Mouse (Mus musculus): ENCODE results near the gene Exoc4. TPM values are rescaled to one million over a fixed set of nuclear protein-coding genes. Genes with fewer than 3 reads are reported as not detected.

Exoc4 gene
- total RNA-seq, 2 experiments from 2014 or later, result 44.1 to 58.5 TPM

DNA sequence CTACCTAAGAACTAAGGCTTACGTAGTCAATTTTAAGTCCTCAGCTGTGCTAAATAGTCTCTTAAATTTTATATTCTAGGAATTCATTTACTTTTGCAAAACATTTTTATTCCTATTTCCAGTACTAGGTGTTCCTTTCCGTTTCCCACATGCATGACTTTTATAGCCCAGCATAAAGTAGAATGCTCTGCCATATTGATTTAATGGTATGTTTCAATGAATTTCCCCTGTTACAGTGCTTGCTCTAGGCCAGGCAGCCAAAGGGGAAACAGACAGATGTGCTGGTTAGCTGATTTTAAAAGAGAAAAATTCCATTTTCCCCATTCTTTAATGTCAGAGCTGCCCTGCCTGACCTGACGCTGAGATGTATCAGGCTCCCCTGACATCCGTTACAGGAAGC is 359.6 kb downstream of the Exoc4 start:
- no peak for ATAC-seq (replicated peaks; ENCODE audit: poor library complexity, severe bottlenecking)

DNA sequence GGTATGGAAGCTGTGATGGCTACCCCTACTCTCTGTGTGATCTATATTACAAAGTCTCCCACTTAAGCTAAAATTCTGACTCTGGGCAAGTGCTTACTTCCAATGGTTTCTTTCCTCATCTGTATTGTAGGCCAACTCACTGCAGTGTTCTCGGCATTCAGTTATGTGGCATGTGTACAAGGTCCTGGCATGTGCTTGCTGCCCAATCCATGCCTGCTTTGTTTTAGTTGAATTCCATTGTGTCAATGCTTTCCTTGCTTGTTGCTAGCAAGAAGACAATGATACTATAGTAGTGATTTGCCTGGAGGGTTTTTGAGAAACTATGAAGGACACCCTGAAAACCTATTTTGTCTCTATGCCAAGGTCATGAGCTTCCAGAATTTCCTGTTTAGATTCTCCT is 365.1 kb downstream of the Exoc4 start:
- ATAC-seq (replicated peaks; ENCODE audit: poor library complexity, severe bottlenecking), result no peak

DNA sequence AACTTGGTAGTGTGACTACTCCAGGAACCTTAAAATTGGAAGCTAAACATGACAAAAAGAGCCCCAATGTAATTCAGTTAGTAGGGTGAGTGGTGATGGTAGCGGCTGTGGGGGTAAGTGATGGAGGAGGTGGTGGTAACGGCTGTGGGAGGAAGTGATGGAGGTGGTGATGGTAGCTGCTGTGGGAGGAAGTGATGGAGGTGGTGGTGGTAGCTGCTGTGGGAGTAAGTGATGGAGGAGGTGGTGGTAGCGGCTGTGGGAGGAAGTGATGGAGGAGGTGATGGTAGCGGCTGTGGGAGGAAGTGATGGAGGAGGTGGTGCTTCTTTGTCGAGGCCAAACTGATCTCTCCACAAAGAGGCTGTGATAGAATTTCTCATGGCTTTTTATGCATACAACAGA is 369.7 kb downstream of the Exoc4 start:
- no peak for ATAC-seq (replicated peaks; ENCODE audit: poor library complexity, severe bottlenecking)

DNA sequence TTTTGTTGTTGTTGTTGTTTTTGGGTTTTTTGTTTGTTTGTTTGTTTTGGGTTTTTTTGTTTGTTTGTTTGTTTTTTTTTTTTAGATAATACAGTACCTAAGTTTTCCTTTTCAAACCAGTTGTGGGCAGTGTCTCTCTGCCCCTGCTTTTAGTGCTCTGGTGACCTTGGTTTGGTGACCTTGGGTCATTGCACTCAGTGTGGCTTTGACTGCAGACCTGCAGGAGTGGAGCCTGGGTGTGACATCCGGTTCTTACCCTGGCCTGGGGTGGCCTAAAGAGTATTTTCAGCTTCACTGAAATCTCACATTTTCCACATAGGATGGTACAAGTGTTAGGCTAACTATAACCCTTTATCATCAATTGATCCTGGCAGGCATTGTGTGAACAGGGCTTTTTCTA is 371.8 kb downstream of the Exoc4 start:
- no peak for ATAC-seq (replicated peaks; ENCODE audit: poor library complexity, severe bottlenecking)

DNA sequence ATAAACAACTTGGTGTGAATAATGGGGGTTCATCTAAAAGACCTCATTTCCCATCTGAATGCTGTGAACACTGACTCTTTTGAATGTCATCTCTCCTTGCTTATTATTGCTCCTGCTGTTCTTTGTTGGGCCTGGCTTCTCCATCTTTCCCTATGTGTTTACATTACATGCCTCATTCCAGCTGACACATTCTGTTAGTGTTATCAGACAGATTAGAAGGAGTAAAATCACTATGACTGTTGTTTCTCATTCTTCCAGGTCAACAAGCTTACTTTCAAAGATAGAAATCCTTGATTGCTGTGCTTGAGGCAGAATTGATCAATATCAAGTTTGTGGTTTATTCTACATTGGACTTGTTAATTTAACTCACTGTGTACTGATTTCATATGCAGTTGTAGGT is 377.0 kb downstream of the Exoc4 start:
- ATAC-seq (replicated peaks; ENCODE audit: poor library complexity, severe bottlenecking), result no peak

DNA sequence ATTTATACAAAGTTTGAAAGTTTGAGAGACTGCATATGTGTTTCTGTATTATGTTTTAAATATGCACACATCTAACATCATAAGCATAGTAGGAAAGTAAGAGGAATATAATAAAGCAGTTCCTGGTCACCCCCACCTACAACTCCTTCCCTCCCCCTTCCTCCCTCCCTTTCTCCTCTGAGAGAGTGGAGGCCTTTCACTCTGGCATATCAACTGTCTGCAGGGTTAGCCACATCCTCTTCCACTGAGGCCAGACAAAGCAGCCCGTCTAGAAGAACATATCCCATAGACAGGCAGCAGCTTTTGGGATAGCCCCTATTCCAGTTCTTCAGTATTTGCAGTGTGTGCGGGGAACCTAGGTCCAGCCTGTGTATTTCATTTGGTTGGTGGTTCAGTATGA is 382.2 kb downstream of the Exoc4 start:
- no peak for ATAC-seq (replicated peaks; ENCODE audit: poor library complexity, severe bottlenecking)

DNA sequence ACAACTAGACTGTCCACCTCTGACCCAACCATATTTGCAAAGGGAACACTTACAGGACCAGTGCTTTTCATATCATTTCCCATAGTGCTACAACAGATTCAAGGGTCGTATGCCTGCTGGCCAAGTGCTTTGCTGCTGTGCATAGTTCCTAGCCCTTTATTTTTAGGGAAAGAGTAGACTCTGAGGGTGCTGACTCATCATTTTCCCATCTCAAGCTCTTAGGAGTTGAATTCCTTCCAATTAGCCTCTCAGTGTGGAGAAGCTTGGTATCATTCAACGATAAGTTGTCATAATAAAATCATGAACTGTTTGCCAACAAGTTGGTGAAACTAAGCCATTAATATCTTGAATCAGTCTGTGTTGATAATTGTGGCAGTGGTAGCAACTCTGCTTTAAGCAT is 388.3 kb downstream of the Exoc4 start:
- ATAC-seq (replicated peaks; ENCODE audit: poor library complexity, severe bottlenecking), result no peak

DNA sequence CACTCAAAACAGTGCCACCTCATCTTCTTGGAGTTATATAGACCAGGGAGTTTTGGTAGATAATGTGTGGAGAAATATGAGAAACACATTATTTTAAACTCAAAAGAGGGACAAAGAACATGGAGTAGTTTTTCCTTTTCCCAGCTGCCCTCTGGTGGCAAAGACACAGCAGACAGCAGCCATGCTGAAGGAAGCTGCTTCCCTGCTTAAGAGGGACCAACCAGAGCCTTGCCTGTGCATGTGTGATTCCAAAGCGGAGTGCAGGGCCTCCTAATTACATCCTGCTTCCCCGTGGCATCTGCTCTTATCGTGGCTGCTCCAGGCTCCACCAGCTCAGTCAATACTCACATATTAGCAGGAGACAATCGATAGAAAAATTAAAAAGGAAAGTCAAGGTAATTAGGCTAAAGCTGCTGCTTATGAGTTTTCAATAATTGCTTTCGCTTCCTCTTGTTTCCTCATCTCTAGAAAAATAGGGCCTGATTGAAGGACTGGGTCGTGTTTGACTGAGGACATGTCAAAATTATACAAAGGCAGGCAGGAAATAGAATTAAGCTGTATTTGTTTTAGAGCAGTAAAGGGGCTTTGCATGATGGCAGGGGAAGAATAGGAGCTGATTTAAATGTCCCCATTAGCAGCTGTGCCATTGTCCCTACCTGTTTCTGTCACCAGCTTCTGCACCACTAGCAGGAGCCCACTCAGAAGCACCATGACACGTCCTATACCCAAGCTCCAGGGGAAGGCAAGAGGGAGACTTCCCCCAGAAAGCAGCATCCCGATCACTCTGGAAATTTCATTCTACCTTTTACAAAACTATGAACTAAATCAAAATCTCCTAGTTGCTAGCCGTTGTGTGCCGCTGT is 433.1 kb downstream of the Exoc4 start:
- no peak for ATAC-seq (replicated peaks; ENCODE audit: poor library complexity, severe bottlenecking)

DNA sequence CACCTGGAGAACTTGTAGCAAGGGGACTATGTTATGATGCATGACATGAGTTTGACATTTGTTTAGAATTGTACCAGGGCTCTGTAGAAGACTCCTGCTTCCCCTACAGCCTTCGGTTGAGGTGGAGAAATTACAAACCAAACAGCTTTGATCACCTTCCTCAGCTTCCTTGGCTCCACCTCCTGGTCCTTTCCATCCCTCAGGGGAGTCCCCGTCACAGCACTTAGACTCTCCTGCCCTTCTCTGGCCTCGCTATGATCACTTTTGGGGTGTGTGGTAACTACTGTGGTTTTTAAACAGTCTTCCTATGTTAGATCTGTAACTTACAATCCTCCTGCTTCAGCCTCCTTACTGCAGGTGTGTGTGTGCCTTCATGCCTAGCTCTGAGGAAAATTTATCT is 434.6 kb downstream of the Exoc4 start:
- no peak for ATAC-seq (replicated peaks; ENCODE audit: poor library complexity, severe bottlenecking)

DNA sequence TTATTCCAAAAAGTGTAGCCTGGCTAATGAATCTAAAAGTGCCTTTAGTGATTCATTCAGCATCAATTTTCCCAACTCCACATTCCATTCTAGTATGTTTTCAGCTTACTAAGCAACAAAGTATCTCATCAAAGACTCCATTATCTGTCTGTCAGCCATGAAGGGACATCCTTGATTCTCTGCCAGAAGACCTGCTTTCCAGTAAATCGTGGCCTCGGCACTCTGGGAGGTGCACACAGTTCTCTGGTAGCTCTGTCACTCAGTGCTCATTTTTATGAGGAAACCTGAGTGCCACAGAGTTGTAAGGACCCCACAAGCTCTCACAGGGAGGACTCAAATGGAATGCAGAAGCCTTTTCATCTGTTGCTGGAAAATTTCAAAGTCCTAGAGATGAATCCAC is 436.4 kb downstream of the Exoc4 start:
- ATAC-seq (replicated peaks; ENCODE audit: poor library complexity, severe bottlenecking), result no peak

DNA sequence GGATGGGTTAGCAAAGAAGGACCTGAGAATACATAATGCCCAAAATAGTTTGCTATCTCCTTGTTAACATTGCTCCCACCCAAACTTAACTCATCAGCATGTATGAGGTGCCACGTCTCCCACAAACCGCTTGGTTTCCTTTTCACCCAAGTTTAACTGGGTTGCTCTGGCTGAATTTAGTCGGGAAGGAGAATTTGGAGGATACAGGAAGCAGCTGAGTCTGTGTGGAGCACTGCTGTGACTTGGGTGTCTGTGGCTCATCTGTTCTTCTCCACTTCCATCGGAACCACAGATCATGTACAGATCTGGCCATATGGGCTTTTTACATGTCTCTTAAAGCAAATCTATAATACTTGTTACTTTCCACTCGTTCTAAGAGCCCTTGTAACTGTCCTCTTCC is 441.7 kb downstream of the Exoc4 start:
- no peak for ATAC-seq (replicated peaks; ENCODE audit: poor library complexity, severe bottlenecking)

DNA sequence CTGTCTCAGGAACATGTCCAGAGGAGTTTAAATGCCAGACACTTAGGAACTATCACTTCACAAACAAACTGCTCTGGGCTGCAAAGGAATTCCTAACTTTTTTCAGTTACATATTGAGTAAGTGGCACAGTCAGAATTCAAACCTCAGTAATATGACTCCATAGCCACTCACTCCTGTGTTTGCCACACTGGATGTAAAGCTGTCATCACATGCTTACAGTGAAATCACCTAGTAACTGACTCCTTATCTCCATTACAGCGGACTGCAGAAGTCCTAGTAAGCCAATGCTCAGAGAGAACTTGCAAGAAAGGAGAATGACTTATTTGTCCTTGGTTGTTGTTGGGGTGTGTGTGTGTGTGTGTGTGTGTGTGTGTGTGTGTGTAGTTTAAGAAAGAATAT is 448.1 kb downstream of the Exoc4 start:
- no peak for ATAC-seq (replicated peaks; ENCODE audit: poor library complexity, severe bottlenecking)

DNA sequence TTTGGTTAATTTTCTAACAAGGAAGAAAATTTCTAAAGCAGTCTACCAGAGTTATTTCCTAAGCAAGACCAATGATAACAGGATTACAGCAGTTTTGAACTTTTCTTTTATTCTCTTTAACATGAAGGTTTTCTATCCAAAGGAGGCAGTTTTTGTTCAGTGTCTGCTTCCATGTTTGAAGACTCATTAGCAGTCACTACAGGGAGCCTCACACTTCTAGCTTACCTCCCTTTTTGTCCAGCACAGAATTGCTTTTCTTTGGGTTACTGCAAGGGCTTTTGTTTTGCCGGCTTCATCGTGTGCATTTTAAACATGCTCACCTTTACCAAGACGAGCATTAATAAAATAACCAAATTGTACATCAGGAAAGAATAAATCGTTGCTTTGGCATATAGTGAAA is 460.0 kb downstream of the Exoc4 start:
- no peak for ATAC-seq (replicated peaks; ENCODE audit: poor library complexity, severe bottlenecking)

DNA sequence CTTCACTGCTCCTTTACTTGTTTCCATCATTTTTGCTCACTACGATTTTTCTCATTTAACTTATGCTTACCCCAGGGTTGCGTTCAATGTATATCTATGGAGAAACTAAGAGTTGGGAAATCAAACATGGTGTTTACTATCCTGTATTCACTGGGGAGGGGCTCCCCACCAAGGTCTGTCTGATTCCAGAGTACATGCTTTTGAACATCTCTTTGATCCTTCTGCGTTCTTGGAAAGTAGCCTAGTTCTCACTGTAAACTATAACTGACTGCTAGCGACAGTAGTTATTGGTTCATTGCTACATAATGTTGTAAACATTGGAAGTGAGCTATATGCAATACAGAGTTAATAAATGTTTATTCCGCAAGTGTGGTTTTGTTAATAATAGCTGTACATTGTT is 460.5 kb downstream of the Exoc4 start:
- ATAC-seq (replicated peaks; ENCODE audit: poor library complexity, severe bottlenecking), result no peak

DNA sequence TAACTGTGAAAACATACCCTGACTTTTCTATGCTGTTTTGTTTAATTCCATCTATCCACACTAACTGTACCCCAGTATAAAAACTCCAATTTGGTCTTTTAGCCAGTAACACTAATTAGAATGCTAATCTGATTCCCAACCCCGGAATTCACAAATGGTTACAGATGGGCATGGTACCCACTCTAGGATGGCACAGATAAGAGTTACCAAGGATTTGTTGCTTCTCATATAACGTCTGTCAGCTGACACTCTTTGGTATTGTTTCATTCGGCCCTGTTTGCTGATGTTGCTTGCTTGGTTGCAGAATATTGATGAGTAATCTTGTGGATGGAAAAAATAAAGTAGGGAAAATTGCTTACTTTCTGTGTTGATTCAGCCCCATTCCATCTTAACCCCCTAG is 462.9 kb downstream of the Exoc4 start:
- ATAC-seq (replicated peaks; ENCODE audit: poor library complexity, severe bottlenecking), result no peak

DNA sequence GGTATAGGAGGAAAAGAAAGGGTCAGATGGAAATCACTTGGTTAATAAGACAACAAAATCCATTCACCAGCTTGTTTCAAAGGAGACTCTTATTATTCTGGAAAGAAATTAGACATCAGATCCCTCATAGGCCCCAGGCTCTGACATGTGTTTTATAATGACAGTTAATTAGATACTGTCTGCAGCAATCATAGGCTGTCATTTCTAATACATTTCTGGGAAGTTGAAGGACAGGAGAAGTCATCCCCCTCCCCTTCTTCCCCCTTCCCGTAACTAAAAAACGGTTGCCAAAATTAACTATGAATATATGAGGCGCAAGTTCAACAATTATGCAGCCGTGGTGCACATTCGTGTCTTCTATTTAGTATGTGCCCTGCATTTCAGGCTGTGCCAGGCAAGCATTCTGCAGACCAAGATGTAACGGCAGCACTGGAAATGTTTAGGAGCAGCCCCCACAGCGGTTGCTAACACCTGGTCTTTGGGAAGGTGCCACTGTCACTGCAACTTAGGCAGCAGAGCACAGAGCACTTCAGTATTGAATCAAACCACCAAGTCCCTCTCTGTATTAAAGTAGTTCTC is 463.7 kb downstream of the Exoc4 start:
- no peak for ATAC-seq (replicated peaks; ENCODE audit: poor library complexity, severe bottlenecking)

DNA sequence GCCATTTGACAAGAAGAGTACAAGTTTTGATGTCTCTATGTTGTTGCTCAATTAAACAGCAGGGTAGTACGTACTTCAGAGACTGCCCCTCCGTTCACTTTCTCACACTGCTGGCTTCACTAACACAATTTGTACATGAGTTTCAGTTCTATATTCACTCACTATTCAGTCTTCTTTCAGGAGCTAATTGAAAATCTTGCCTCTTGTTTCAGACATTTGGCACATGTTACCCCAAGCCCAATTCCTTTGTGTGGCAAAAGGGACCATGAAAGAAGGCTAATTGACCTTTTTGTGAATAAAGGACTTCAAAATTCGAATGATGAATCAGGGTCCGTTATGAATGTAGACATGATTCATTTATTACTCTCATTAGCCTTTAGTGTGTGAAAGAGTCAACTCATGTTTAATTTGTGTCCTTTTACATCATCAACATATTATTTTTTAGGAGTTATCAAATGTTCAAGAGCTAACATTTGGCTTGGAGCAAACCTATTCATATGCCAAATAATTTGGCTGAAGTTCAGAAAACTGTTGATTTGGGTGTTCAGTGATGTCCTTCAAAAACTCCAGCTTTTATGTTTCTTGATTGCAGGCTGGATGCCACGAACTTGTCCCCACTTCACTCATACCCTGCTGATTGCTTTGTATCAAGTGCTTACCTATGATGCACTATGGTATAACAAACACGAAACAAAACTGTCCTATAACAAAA is 467.5 kb downstream of the Exoc4 start:
- no peak for ATAC-seq (replicated peaks; ENCODE audit: poor library complexity, severe bottlenecking)

DNA sequence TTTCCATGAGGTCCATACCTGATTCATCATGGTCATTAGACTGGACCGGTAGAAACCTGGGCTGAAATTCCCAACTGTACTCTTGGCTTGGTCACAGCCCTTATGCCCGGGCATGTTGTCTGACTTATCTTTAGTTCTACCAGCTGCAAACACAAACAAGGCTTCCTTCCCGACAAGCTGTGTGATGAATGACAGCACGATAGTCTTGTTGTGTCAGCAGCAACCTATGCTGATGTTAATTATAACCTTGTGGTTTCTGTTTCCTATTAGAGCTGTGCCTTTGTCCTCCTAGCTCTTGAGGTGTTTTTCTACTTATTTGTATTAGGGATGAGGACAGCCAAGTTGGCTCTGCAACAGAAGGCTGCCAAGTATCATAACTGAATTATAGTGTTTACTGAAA is 472.3 kb downstream of the Exoc4 start:
- ATAC-seq (replicated peaks; ENCODE audit: poor library complexity, severe bottlenecking), result no peak

DNA sequence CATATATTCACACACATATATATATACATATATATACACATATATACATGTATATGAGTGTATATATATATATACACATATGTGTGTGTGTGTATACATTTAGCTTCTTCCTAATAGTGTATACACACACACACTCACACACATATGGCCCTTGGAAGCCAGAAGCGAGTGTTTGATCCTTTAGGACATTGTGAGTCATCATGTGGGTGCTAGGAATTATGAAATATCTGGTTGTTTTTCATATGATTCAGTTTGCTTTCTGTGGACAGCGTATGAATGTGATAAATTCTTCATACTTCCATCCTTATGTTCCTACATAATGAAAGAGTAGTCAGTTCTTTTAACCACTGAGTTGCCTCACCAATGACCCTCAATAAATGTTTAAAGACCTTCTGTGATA is 473.9 kb downstream of the Exoc4 start:
- no peak for ATAC-seq (replicated peaks; ENCODE audit: poor library complexity, severe bottlenecking)

DNA sequence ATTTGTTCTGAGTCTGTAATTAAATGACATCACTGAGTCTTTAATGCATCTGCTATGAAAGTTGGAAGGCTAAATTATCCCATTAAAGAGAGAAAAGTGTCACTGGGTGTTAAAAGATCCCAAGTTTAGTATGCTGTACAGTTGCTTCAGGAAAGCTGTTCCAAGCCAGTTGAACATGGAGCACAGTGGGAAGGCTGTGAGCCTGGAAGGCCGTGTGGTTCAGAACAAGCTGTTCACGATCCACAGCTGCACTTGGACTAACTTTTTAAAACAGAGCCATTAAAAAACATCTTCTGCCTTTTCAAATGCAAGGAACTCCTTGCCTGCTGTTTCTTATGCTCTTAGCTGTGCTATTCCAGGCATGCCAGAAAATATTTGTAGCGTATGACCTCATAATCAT is 475.7 kb downstream of the Exoc4 start:
- ATAC-seq (replicated peaks; ENCODE audit: poor library complexity, severe bottlenecking), result no peak

DNA sequence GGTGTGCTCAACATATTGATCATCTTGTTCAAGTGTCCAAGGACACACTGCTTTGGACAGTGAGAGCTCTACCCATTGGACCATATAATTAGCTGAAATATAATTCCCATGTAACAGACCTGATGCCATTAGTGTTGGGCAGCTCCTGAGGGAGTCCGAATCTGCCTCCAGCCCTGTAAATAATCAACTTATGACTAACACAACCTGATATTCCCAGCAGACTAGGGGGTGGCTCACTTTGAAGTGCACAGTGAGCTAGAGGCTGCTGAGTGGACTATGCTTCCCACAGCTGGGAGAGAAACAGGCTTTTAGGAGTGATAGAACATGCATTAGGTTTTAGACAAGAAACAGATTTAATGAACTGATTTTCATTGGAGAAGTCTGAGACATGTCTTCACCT is 478.4 kb downstream of the Exoc4 start:
- no peak for ATAC-seq (replicated peaks; ENCODE audit: poor library complexity, severe bottlenecking)

DNA sequence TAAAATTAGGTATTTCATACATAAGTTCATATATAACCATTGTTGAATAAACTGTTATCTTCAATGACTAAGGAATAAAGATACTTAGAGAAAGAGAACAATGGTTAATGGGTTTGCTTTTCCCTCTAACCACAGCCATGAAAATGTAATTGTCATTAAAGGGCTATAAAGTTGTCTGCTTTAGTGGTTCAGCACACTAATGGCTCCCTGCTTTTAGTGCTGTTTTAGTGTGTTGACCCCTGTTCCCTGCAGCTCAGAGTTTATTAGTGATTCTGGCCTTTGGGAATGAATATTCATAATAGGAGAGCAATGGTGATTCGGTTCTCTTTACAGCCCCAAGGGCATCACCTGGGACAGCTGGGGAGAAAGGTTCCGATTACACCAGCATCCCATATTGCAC is 483.3 kb downstream of the Exoc4 start:
- ATAC-seq (replicated peaks; ENCODE audit: poor library complexity, severe bottlenecking), result no peak
